Mouse (Mus musculus) inflammation-experienced regulatory T-cells, adult 6 months (primary cell): ENCODE results near the gene Fxyd3. TPM values are rescaled to one million over a fixed set of nuclear protein-coding genes. Genes with fewer than 3 reads are reported as not detected.
A peak's percentile ranks its signal among the peaks of the same experiment; 100 is the strongest.

Source experiments
- ATAC-seq: one replicate; pipeline ENCODE4 v1.8.0; 2017
- polyA plus RNA-seq, 3 experiments: library from polyadenylated mRNA; unstranded; fragments of 100-300 nt; shearing (Covaris generic); gene quantifications; one replicate each; pipeline ENCODE4 v1.2.1; 2017

Fxyd3 gene
- polyA plus RNA-seq, 3 experiments from 2014 or later = 0.18 TPM; not detected in 2

GRCm38 (mm10) chr7:31070324-31070723, 6.2 kb downstream of the Fxyd3 start:
- no peak for ATAC-seq

GRCm38 (mm10) chr7:31069491-31069890, 7.0 kb downstream of the Fxyd3 start:
- ATAC-seq = no peak

- no peak for ATAC-seq
These were observed 8.7 kb downstream of the Fxyd3 start for GRCm38 (mm10) chr7:31067836-31068235.

- ATAC-seq = no peak
These were observed 13.4 kb downstream of the Fxyd3 start for GRCm38 (mm10) chr7:31063074-31063560.

- no peak for ATAC-seq
These were observed 15.9 kb downstream of the Fxyd3 start for GRCm38 (mm10) chr7:31060621-31061010.

GRCm38 (mm10) chr7:31059919-31060620, 16.4 kb downstream of the Fxyd3 start:
- no peak for ATAC-seq

GRCm38 (mm10) chr7:31059108-31059507, 17.4 kb downstream of the Fxyd3 start, which contains the start of gene Lgi4:
Gene Lgi4, plus strand, starts transcription at chr7:31059342.
- peak; percentile 75 for ATAC-seq

- no peak for ATAC-seq
These were observed 18.3 kb downstream of the Fxyd3 start for GRCm38 (mm10) chr7:31058211-31058610.

GRCm38 (mm10) chr7:31057730-31058129, 18.8 kb downstream of the Fxyd3 start:
- ATAC-seq = no peak

GRCm38 (mm10) chr7:31057071-31057470, 19.4 kb downstream of the Fxyd3 start, which contains the start of gene Fxyd1:
Gene Fxyd1, minus strand, starts transcription at chr7:31057199.
- no peak for ATAC-seq

- no peak for ATAC-seq
These were observed 20.1 kb downstream of the Fxyd3 start for GRCm38 (mm10) chr7:31056448-31056847.

GRCm38 (mm10) chr7:31055883-31056282, 20.6 kb downstream of the Fxyd3 start:
- ATAC-seq = no peak

- no peak for ATAC-seq
These were observed 21.1 kb downstream of the Fxyd3 start for GRCm38 (mm10) chr7:31055354-31055824.

- ATAC-seq = no peak
These were observed 21.7 kb downstream of the Fxyd3 start for GRCm38 (mm10) chr7:31054661-31055320.

- ATAC-seq = no peak
These were observed 22.5 kb downstream of the Fxyd3 start for GRCm38 (mm10) chr7:31053882-31054447.

- ATAC-seq = peak; percentile 9
These were observed 23.7 kb downstream of the Fxyd3 start for GRCm38 (mm10) chr7:31052636-31053434.

- no peak for ATAC-seq
These were observed 24.3 kb downstream of the Fxyd3 start for GRCm38 (mm10) chr7:31052251-31052635.

- ATAC-seq = no peak
These were observed 25.0 kb downstream of the Fxyd3 start, which contains the start of gene Fxyd7 for GRCm38 (mm10) chr7:31051321-31052021. Gene Fxyd7, minus strand, starts transcription at chr7:31051467.

GRCm38 (mm10) chr7:31050921-31051320, 25.6 kb downstream of the Fxyd3 start:
- no peak for ATAC-seq

- no peak for ATAC-seq
These were observed 26.0 kb downstream of the Fxyd3 start for GRCm38 (mm10) chr7:31050487-31050886.

- peak; percentile 32 for ATAC-seq
These were observed 26.6 kb downstream of the Fxyd3 start for GRCm38 (mm10) chr7:31049846-31050281.
